Mouse (Mus musculus) layer of hippocampus, postnatal 36 days (tissue): ENCODE measurements around the gene Rnf207. TPM values are rescaled to one million over a fixed set of nuclear protein-coding genes. Genes with fewer than 3 reads are reported as not detected.

ENCODE experiments used
- DNase-seq, 2 experiments: peaks; one replicate each; pipeline ENCODE4 v3.0.0; 2022
- total RNA-seq, 2 experiments: library from RNA; stranded (reverse); gene quantifications; 2 replicates each; pipeline ENCODE4 v1.2.3; 2021

The Rnf207 gene
- total RNA-seq, 2 experiments from 2014 or later, result 4.7 to 6.1 TPM

- DNase-seq, result no peak
Measured at GRCm38 (mm10) chr4:152292102-152292765, 26.6 kb downstream of the Rnf207 start.

- no peak for DNase-seq
Measured at GRCm38 (mm10) chr4:152291562-152291961, 27.2 kb downstream of the Rnf207 start, which contains the start of gene Hes3. Gene Hes3, minus strand, starts transcription at chr4:152291662.

- DNase-seq, result no peak
Measured at GRCm38 (mm10) chr4:152290991-152291390, 27.8 kb downstream of the Rnf207 start.

DNA sequence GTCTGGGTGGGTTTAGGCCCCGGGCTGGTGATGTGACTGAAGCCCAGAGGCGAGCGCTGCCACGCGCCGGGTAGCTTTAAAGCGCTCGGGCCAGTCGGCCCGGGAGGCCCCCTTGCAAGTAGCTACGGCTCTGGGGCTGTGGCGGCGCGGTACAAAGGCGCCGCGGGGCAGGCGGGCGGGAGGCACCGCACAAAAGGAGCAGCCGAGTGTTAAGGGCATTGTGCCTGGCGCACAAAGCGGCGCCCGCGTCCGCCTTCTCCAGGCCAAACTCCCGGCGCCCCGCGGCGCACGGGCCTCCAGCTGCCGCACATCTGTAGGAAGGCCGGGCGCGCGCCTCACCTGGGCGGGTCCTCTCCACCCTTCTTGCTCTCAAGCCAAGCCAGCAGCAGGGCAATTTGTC, 28.4 kb downstream of the Rnf207 start:
- no peak for DNase-seq

DNA sequence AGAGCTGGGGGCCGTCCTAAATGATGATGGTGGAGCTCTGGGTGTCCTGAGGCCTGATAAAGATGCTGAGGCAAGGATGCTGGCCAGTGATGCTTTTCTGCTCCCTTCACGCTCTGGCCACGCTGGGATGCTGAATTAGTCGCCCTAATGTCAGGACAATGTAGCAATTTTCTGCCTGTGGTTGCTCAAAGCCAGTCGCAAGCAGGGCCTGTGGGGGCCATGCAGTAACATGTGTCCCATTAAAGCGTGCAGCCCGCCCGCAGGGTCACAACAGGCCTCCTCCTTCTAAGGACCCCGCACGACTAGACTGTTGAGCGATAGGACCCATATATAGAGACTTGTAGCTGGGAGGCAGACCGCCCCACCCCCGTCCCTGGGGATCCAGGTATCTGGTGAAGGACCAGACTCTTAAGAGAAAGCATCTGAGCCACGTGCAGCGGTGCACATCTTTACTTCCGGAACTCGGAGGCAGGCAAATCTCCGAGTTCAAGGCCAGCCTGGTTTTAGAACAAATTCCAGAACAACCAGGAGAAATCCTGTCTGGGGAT, 30.3 kb downstream of the Rnf207 start:
- DNase-seq, result no peak

DNA sequence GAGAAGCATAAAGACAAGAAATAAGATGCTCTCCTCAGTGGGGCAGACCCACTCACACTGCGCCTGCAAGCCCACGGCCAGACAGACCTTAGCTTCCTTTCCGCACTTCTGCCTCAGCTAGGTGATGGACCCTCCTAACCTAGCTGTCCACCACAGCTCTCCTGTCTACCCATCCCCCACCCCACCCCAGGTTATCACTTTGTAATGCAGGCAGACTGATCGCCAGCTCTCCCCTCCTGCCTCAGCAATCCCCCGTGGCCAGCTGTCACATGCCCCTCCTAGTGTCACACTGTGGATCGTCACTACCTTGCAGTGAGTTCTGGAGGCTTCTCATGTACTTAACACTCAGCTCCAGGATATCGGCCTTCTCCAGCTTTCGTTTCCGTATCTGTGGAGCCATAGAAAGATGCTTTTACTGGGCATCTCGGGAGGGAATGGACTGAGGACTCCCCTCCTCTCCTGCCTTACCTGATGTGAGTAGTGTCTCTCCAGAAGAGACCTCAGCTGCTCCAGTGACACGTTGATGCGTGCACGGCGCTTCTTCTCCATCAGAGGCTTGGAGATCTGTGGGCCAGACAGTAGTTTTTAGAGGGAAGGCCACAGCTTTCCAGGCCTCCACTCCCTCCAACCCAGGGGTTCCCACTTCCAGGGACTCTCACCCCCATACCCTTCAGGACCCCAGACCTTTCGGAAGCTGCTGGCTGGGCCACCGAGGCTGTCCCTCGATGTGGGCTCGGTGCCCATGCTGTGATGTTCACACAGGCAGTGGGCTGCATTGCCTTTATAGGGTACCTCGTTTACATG, 31.3 kb downstream of the Rnf207 start:
- no peak for DNase-seq

DNA sequence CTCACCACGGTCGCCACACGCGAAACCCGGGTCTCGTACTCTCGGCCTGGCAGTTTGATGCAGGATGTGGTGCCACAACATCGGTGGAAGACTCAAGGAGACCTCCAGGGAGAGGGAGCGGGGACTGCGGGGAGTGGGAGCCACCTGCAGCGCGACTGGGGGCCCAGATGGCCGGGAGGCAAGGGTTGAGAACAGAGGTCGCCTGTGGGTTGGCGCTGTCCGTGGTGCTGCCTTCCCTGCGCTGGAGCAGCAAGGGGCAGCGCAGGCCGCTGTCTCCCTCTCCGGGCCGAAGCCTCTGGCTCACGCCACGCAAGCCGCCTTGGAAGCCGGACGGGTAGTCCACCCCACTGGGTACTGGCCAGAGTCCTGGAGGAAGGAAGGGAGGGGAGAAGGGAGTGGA, 31.9 kb downstream of the Rnf207 start:
- DNase-seq, result no peak

DNA sequence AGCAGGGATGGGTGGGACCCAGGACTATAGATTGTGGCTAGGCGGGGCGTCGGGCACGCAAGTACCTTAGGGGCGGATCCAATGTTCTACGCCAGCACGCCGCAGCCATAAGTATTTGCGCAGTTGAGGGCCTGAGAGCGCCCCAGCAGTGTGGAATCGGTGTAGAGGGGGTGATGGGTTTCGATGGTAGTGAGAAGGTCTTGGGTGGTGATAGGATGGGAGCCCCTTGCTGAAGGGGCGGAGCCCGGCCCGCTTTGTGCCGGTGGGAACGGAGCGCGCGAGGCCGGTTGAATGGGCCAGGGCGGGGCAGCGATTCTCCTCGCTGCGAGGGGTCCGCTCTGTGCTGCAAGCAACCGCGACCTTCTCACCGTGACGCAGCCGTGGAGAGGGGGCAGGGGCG, 32.6 kb downstream of the Rnf207 start:
- no peak for DNase-seq

GRCm38 (mm10) chr4:152285505-152285904, 33.3 kb downstream of the Rnf207 start:
- DNase-seq, result no peak

DNA sequence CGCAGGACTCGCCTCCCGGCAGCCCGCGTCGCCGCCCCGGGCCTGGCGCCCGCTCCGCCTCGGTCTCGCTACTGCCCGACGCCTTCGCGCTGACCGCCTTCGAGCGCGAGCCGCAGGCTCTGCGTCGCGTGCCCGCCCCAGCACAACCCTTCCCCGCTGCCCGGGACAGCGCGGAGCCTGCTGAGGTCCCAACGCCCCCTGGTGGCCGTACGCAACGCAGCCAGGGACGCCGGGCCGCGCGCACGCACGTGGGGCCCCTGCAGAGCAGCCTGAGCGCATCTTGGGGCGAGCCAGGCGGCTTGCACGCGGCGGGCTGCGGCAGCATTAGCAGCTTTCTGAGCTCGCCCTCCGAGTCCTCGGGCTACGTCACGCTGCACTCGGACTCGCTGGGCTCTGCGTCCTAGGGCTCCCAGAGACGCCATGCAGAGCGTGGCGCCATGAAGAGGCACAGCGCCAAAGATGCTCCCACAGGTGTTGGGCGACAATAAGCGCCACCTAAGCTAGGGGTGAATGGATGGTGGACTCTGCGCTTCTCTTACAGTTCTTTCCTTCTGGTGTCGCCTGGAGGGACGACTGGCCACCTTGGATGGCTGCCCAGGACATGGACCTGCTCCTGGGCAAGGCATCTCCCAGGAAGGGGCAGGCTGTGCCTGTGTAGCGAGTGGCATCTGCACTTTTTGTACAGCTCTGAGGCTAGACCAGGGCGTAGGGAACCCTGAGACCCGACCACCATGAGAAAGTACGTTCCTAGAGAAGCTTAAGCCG, 35.4 kb downstream of the Rnf207 start:
- DNase-seq, result peak; percentile 82 to 83

DNA sequence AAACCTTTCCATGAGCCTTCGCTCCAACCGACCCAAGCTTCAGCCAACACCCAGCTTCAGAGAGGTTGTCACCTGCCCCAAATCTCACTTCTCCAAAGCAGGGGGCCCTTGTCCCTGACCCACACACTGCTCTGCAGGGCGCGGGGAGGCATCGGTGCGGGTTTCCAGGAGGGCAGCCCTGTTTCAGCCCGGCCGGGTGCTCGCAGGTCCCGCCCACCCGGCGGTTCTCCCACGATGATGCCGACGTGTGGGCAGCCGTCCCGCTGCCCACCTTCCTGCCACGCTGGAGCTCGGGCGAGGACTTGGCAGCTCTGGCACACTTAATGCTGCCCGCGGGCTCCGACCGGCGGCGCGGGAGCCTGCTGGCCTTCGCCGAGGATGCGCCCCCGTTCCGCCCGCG, 36.1 kb downstream of the Rnf207 start:
- DNase-seq, result no peak

- no peak for DNase-seq
Measured at GRCm38 (mm10) chr4:152281601-152282000, 37.2 kb downstream of the Rnf207 start.

DNA sequence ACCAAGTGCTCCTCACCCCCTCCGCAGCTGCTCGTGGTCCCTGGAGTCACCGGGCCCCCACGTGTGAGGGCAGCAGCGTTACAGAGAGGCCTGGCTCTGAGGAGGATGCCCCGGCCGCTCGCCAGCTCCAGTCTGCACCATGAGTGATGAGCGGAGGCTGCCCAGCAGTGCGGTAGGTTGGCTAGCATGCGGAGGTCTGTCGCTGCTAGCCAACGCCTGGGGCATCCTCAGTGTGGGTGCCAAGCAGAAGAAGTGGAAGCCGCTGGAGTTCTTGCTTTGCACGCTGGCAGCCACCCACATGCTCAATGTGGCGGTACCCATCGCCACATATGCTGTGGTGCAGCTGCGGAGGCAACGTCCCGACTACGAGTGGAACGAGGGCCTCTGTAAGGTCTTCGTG, 39.8 kb downstream of the Rnf207 start:
- no peak for DNase-seq

- no peak for DNase-seq
Measured at GRCm38 (mm10) chr4:152277916-152278315, 40.9 kb downstream of the Rnf207 start.

GRCm38 (mm10) chr4:152276389-152277347, 42.1 kb downstream of the Rnf207 start:
- no peak for DNase-seq

- no peak for DNase-seq
Measured at GRCm38 (mm10) chr4:152274681-152275131, 44.1 kb downstream of the Rnf207 start.

DNA sequence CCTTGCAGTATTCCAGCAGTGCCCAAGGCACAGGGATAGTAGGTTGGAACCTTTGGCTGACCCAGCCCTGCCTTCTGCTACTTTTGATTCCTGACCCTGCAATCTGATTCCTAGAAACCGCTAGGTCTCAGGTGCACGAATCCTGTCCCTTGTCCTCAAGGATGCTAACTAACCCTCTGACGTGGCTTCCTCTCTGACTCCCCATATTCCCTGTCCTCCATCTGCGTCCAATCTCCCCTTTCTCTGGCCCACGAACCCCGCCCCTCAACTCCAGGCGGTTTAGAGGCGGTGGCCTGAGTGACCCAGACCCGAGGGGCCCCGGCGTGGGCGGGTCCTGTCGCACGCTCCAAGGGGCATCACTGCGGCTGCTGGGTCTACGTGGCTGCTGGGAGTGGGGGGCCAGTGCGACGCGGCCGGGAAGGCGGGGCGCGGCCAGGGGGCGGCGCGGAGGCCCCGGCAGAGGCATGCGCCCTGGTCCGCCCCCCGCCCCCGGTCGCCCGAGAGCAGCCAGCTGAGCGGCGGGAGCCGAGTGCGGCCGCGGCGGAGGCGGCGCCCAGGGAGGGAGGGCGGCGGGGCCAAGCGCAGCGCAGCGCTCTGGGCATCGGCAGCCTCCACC, 45.1 kb downstream of the Rnf207 start, which contains the start of gene Gpr153:
TSS of gene Gpr153 (plus strand) at position 612 of the 616 bp plus-strand sequence.
- DNase-seq, result no peak

- no peak for DNase-seq
Measured at GRCm38 (mm10) chr4:152273191-152273590, 45.6 kb downstream of the Rnf207 start.

DNA sequence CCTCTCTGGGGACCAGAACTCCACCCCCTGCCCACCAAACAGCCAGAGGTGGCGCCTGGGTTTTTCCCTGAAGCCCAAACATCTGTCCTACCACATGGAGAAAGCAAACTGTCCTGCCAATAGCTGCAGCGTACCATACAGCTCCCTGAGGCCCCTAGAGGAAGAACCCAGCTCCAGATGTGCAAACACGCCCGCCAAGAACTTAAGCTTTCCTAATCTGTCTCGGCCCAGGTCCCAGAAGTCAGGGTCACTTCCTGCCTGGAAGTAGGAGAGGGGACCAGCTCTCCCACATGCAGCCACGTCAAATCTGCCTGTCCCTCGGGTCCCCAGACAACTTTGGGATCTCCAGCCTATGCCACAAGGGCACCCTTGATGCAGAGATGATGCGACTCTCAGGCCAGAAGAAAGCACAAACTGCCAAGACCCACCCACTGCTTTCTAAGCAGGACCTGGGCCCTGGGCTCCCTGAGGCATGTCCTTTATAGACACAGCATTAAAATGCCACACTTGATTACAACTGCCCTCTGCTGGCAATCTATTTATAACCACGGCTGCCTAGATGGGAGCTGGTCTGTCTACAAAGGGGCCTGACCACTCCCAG, 46.2 kb downstream of the Rnf207 start:
- DNase-seq, result no peak

DNA sequence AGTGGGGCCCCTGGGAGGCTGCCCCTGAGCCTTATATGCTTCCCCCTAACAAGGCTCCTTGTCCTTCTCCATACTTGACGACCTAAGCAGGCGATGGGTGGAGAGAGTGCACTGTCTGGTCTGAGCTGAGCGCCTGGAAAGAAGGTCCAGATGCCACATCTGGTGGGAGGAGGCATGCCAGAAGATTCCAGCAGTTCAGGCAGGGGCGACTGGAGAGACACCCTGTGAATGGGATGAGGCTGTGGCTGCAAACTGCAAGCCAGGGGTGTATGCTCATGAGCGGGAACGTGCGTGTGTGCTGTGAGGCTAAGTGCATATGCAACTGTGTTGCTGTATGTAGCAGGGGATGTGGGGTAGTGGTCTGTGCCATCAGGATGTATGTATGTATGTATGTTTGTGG, 46.8 kb downstream of the Rnf207 start:
- DNase-seq, result no peak

GRCm38 (mm10) chr4:152271334-152271733, 47.5 kb downstream of the Rnf207 start:
- no peak for DNase-seq
